Mouse (Mus musculus): Measurements from ENCODE around the gene Adap1. TPM values are rescaled to one million over a fixed set of nuclear protein-coding genes. Genes with fewer than 3 reads are reported as not detected.

Gene Adap1
- total and polyA plus RNA-seq, 2 experiments from 2014 or later = 0.53 to 1.00 TPM

DNA sequence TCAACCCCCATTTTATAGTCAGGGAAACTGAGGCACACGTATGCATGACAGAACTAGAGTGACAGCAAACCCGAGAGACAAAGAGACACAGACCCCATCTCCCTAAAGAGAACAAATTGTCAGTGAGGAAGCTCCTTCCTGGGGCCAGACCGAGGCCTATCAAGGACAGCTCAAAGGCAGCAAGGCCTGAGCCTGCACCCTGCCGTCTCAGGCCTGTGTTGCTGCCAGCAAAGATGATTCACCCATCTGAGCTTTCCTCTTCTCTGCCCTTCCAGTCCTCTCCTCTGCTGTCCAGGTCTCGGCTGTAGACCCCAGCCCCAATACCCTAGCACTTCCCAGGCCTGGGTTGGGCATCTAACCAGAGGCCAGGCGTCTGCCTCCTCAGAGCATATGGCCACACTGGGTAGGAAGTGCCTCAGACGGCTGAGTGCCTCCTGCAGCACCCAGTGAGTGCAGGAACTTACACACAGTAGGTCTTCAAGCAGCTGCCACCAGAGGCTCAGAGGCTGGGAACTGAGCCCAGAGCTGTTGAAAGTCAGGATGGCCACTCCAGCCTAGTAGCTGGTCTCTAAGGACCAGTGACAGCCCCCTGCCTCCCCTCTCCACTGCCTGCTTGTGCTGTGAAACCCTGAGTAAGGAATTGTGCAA is 1.7 kb upstream of the Adap1 start:
- Histone ChIP-seq H3K9me3 (replicated peaks; ENCODE audit: control insufficient read depth, low read length) (no peaks in the 10 kb centered on the region), H3K27ac (ENCODE audit: low read depth) (no peak overlapping the region), H3K9ac (replicated peaks; ENCODE audit: low read depth, low read length) (no peak overlapping the region), H3K4me1 (ENCODE audit: control insufficient read depth, insufficient read depth) (peaks cover 6% of the 10 kb centered on the region; the same call in 1 of the 2 replicates), H3K36me3 (replicated peaks; ENCODE audit: control insufficient read depth, insufficient read depth, low read length) (no peaks in the 10 kb centered on the region), H3K4me3 (ENCODE audit: low read depth, low read length) (no peak overlapping the region), H3K4me2 (ENCODE audit: low read depth, low read length) (no peak overlapping the region), H3K27me3 (ENCODE audit: control insufficient read depth, insufficient read depth, low read length) (peaks cover 36% of the 10 kb centered on the region)
- no peak for ATAC-seq (ENCODE audit: insufficient read depth, low read depth)
- DNase-seq (ENCODE audit: low spot score) = no peak
- WGBS = 70% methylated on average over 7 of the region's 7 CpGs
- TF ChIP-seq EP300 (IDR thresholded peaks at IDR 0.05; ENCODE audit: low read depth) = no peak
- TF ChIP-seq CTCF (IDR thresholded peaks at IDR 0.05; ENCODE audit: low read depth) = no peak

DNA sequence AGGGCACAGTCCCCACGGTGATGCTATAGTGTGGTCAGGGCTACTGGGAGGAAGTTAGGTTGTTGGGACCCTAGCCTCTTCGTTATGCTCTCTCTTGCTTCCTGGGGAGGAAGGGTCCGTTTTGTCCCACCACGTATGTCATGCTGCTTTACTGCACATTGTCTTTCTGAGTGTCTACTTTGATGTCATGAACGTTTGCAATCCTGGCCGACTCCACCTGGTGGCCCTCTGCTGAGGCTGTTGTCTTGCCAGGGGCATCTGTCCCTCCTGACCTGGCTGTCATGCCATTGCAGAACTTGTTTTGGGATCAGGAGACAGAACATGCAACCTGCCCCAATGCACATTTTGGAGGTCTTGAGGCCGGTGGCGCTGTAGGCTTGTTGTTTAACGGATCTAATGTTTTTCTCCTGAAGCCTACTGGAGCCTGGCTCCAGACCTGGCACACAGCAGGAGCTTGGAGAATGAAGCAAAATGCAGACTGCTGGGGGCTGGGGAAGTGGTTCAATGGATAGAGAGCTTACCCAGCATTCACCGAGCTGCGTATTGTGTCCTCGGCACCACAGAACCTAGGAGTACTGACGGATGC is 782 bp upstream of the Adap1 start:
- peaks cover 36% of the 10 kb centered on the region for H3K27me3 ChIP-seq (ENCODE audit: control insufficient read depth, insufficient read depth, low read length)

DNA sequence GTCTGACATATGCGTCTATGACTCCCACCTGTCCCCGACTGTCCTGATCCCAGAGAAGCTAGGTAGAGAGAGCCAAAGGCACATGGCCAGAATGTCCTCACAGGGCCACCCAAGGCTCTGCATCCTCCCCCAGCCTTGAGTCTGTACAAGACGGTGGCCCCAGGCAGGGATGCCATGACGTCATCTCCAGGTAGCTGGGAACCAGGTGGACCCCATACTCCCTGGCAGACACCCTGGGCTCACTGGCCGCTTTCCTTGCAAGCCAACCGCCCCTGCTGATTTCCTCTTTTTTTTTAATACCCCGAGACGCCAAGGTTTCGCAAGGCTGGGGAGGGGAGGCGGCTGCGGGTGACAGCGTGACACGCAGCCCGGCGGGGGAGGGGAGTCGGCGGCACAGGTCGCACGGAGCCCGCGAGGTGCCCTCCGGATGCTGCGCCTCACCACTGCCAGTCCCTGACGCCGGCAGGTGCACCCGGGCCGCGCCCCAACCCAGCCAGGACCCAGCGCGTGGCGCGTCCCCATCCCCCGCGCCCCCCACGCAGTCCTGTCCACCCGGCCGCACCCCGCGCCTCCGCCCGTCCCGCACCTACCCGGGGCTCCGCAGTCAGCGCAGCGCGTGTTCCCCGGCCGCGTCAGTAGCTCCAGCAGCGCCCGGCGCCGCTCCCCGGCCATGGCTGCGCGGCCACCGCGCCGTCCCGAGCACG is 579 bp downstream of the Adap1 start:
- no peak for DNase-seq (ENCODE audit: low spot score)
- Histone ChIP-seq H3K27me3 (ENCODE audit: control insufficient read depth, insufficient read depth, low read length) (peaks cover 36% of the 10 kb centered on the region), H3K9me3 (replicated peaks; ENCODE audit: control insufficient read depth, low read length) (no peaks in the 10 kb centered on the region), H3K4me3 (ENCODE audit: low read depth, low read length) (peak overlapping the region; percentile 56), H3K27ac (ENCODE audit: low read depth) (no peak overlapping the region), H3K9ac (replicated peaks; ENCODE audit: low read depth, low read length) (peak overlapping the region; percentile 67), H3K36me3 (replicated peaks; ENCODE audit: control insufficient read depth, insufficient read depth, low read length) (no peaks in the 10 kb centered on the region), H3K4me2 (ENCODE audit: low read depth, low read length) (peak overlapping the region; percentile 96), H3K4me1 (ENCODE audit: control insufficient read depth, insufficient read depth) (peaks cover 6% of the 10 kb centered on the region; the same call in 1 of the 2 replicates)
- WGBS = 6% methylated on average over 24 of the region's 62 CpGs
- no peak for TF ChIP-seq EP300 (IDR thresholded peaks at IDR 0.05; ENCODE audit: low read depth)
- TF ChIP-seq CTCF (IDR thresholded peaks at IDR 0.05; ENCODE audit: low read depth) = no peak
- ATAC-seq (ENCODE audit: insufficient read depth, low read depth) = peak; percentile 18

More for the DNA sequence above, 782 bp upstream of the Adap1 start:
- Histone ChIP-seq H3K4me1 (ENCODE audit: control insufficient read depth, insufficient read depth) (peaks cover 6% of the 10 kb centered on the region; the same call in 1 of the 2 replicates), H3K4me2 (ENCODE audit: low read depth, low read length) (no peak overlapping the region), H3K4me3 (ENCODE audit: low read depth, low read length) (no peak overlapping the region), H3K9me3 (replicated peaks; ENCODE audit: control insufficient read depth, low read length) (no peaks in the 10 kb centered on the region), H3K36me3 (replicated peaks; ENCODE audit: control insufficient read depth, insufficient read depth, low read length) (no peaks in the 10 kb centered on the region), H3K27ac (ENCODE audit: low read depth) (no peak overlapping the region), H3K9ac (replicated peaks; ENCODE audit: low read depth, low read length) (no peak overlapping the region)
- DNase-seq (ENCODE audit: low spot score) (no peak), ATAC-seq (ENCODE audit: insufficient read depth, low read depth) (no peak)
- 68% methylated on average over 13 of the region's 13 CpGs for WGBS
- TF ChIP-seq CTCF (IDR thresholded peaks at IDR 0.05; ENCODE audit: low read depth) (no peak; the same call in 1 of the 2 replicates), EP300 (IDR thresholded peaks at IDR 0.05; ENCODE audit: low read depth) (no peak)

DNA sequence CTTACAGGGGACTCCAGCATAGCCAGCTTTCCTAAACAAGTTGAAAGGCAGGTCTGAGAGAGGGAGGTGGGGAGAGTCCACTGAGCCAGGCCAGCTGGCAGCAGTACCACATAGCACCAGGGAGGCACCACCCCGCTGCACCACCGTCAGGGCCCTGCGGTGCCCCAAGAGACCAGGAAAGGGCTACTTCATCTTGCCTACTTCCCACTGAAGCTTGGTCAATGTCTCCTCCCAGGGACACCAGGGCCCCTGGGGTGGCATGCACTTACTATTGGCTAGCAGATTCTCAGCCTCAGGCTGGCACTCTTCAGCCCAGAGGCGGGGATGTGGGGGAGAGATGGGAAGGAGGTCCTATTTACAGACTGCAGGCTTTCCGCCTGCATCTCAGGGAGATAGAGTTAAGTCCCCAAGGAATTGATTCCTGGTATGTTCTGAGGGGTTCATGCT is 1.4 kb downstream of the Adap1 start:
- H3K9ac ChIP-seq (replicated peaks; ENCODE audit: low read depth, low read length) = no peak overlapping the region
- no peak for DNase-seq (ENCODE audit: low spot score)
- peaks cover 36% of the 10 kb centered on the region for H3K27me3 ChIP-seq (ENCODE audit: control insufficient read depth, insufficient read depth, low read length)
- no peaks in the 10 kb centered on the region for H3K36me3 ChIP-seq (replicated peaks; ENCODE audit: control insufficient read depth, insufficient read depth, low read length)
- WGBS = 50% methylated on average over 5 of the region's 5 CpGs
- no peak overlapping the region for H3K4me3 ChIP-seq (ENCODE audit: low read depth, low read length)
- peaks cover 6% of the 10 kb centered on the region; the same call in 1 of the 2 replicates for H3K4me1 ChIP-seq (ENCODE audit: control insufficient read depth, insufficient read depth)
- H3K27ac ChIP-seq (ENCODE audit: low read depth) = no peak overlapping the region
- H3K4me2 ChIP-seq (ENCODE audit: low read depth, low read length) = peak overlapping the region; percentile 96; the same call in 1 of the 2 replicates
- H3K9me3 ChIP-seq (replicated peaks; ENCODE audit: control insufficient read depth, low read length) = no peaks in the 10 kb centered on the region
- no peak for TF ChIP-seq EP300 (IDR thresholded peaks at IDR 0.05; ENCODE audit: low read depth)
- no peak for TF ChIP-seq CTCF (IDR thresholded peaks at IDR 0.05; ENCODE audit: low read depth)
- peak; percentile 57 for ATAC-seq (ENCODE audit: insufficient read depth, low read depth)

DNA sequence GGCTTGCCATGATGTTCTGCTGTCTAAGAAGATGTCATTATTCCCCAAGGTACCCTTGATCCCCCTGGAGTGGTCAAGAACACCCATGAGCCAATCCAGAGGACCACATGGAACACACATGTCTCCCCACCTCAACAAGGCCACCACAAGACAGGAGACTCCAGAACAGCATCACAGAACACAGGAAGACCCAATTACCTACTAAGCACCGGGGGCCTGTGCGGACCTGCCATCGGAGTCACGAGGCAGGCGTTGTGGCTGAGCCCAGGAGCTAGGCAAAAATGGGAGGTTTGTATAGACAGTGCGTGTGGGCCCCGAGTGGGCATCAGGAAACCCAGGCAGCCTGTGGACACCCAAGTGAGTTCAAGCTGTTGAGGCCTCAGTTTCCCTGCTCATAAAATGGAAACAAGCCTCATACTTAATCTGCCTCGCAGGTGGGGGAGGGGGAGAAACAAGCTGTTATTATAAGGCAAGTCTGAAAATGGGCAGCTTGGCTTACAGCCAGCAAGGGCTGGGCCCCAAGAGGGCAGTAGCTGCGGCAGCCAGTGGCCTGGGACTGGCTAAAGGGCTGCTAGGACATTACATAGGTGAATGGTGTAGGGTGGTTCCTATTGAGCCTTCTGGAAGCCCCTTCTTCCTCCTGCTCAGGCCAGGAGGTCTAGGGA is 2.0 kb downstream of the Adap1 start:
- H3K36me3 ChIP-seq (replicated peaks; ENCODE audit: control insufficient read depth, insufficient read depth, low read length) = no peaks in the 10 kb centered on the region
- ATAC-seq (ENCODE audit: insufficient read depth, low read depth) (no peak), DNase-seq (ENCODE audit: low spot score) (no peak)
- no peaks in the 10 kb centered on the region for H3K9me3 ChIP-seq (replicated peaks; ENCODE audit: control insufficient read depth, low read length)
- peaks cover 6% of the 10 kb centered on the region; the same call in 1 of the 2 replicates for H3K4me1 ChIP-seq (ENCODE audit: control insufficient read depth, insufficient read depth)
- no peak overlapping the region for H3K9ac ChIP-seq (replicated peaks; ENCODE audit: low read depth, low read length)
- TF ChIP-seq EP300 (IDR thresholded peaks at IDR 0.05; ENCODE audit: low read depth) = no peak
- TF ChIP-seq CTCF (IDR thresholded peaks at IDR 0.05; ENCODE audit: low read depth) = no peak
- 76% methylated on average over 9 of the region's 9 CpGs for whole genome bisulfite sequencing
- H3K4me3 ChIP-seq (ENCODE audit: low read depth, low read length) = no peak overlapping the region
- no peak overlapping the region for H3K27ac ChIP-seq (ENCODE audit: low read depth)
- peaks cover 36% of the 10 kb centered on the region for H3K27me3 ChIP-seq (ENCODE audit: control insufficient read depth, insufficient read depth, low read length)
- no peak overlapping the region for H3K4me2 ChIP-seq (ENCODE audit: low read depth, low read length)
